Mouse (Mus musculus) G1E (cell line): Measurements from ENCODE around the gene Tmem205. TPM values are rescaled to one million over a fixed set of nuclear protein-coding genes. Genes with fewer than 3 reads are reported as not detected.

ENCODE experiments used
- ATAC-seq: 2 replicates; pipeline ENCODE4 v1.8.0; 2016; ENCODE audit warnings: mild to moderate bottlenecking; ENCODE audit not compliant: insufficient number of reproducible peaks, poor library complexity, low FRiP score, severe bottlenecking; ENCODE audit errors: extremely low read depth
- DNase-seq: peaks from one replicate; pipeline ENCODE4 v3.0.0; 2012; ENCODE audit warnings: low spot score
- H3K27me3 ChIP-seq: 2 replicates; pipeline ENCODE4 v1.6.1; 2012; ENCODE audit warnings: mild to moderate bottlenecking, low read length, inconsistent platforms; ENCODE audit not compliant: insufficient read depth
- H3K36me3 ChIP-seq: replicated peaks from 2 replicates; pipeline ENCODE3; 2012; ENCODE audit warnings: mild to moderate bottlenecking, inconsistent platforms
- H3K4me1 ChIP-seq: 2 replicates; pipeline ENCODE4 v1.6.1; 2012; ENCODE audit warnings: low read depth, low read length, inconsistent platforms, mixed read lengths; ENCODE audit not compliant: insufficient read depth
- H3K4me3 ChIP-seq: 2 replicates; pipeline ENCODE4 v1.5.1; 2012; ENCODE audit warnings: low read depth, mild to moderate bottlenecking, inconsistent platforms, low read length, moderate library complexity, mixed read lengths
- H3K9me3 ChIP-seq: replicated peaks from 2 replicates; pipeline ENCODE4 v1.6.1; 2012; ENCODE audit warnings: inconsistent platforms
- CTCF ChIP-seq: IDR thresholded peaks from 2 replicates; pipeline ENCODE4 v1.5.1; 2012; ENCODE audit warnings: low read depth, low read length, inconsistent platforms, mixed read lengths
- GATA1 ChIP-seq: IDR thresholded peaks from 2 replicates; pipeline ENCODE4 v1.6.1; 2012; ENCODE audit warnings: borderline replicate concordance, low read length, inconsistent platforms, mixed read lengths
- GATA2 ChIP-seq: IDR thresholded peaks from 2 replicates; pipeline ENCODE4 v1.6.1; 2012; ENCODE audit warnings: low read depth, low read length, inconsistent platforms, borderline replicate concordance
- POLR2AphosphoS5 ChIP-seq: IDR thresholded peaks from 2 replicates; pipeline ENCODE4 v1.6.1; 2012; ENCODE audit warnings: low read depth, low read length, inconsistent platforms; ENCODE audit not compliant: insufficient replicate concordance
- TAL1 ChIP-seq: conservative IDR thresholded peaks from 2 replicates; pipeline ENCODE4 v1.6.1; 2012; ENCODE audit warnings: low read depth, low read length, inconsistent platforms, mixed read lengths
- polyA plus RNA-seq: library from polyadenylated mRNA; stranded (reverse); fragments of >175 nt; gene quantifications from 2 replicates; pipeline ENCODE4 v1.2.3, GENCODE M21; 2012
- total RNA-seq, 2 experiments: library from RNA; stranded (forward) in 1 of 2; stranded (reverse) in 1 of 2; fragments of 200-1000 nt in 1 of 2; fragments of >200 nt in 1 of 2; fragmentation: Nextera tagmentation in 1 of 2; gene quantifications; 2 replicates each; pipeline ENCODE4 v1.2.3; 2014 to 2017

The Tmem205 gene
- total and polyA plus RNA-seq, 3 experiments = 9.0 to 17.6 (median 11.3) TPM

- Histone ChIP-seq H3K4me1 (peaks cover 51% of the 10 kb centered on the region), H3K4me3 (no peak overlapping the region), H3K27me3 (no peaks in the 10 kb centered on the region), H3K36me3 (peaks cover 45% of the 10 kb centered on the region), H3K9me3 (no peaks in the 10 kb centered on the region)
- ATAC-seq = no peak
- no peak for TF ChIP-seq POLR2AphosphoS5
- no peak for TF ChIP-seq CTCF
- TF ChIP-seq GATA2 = no peak
- TF ChIP-seq TAL1 = no peak
- TF ChIP-seq GATA1 = no peak
- no peak for DNase-seq
These were observed 4.3 kb downstream of the Tmem205 start for GRCm38 (mm10) chr9:21923036-21923435.

DNA sequence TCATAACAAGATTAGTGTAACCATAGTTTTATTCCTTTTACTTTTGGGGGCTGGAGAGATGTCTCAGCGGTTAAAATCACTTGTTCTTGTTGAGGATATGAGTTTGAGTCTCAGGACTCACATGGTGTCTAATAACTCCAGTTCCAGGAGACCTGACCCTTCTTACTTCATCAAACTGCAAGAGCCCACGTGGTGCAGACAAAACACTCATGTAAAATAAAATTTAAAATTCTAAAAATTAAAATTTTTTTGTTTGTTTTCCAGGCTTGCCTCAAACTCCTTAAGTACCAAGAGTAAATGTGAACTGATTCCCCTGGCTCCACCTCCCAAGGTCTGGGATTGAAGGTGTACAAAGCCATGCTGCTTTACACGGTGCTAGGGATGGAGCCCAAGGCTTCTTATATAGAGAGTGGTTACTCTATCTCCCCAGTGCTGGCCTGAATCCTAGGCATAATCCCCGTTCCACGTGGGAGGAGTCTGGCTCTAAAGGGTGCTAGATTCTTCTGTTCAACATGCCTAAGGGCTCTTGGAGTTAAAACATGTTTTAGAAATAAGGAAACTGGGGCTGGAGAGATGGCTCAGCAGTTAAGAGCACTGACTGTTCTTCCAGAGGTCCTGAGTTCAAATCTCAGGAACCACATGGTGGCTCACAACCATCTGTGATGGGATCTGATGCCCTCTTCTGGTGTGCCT lies 8.5 kb downstream of the Tmem205 start:
- no peak for ATAC-seq
- Histone ChIP-seq H3K36me3 (peaks cover 43% of the 10 kb centered on the region), H3K4me3 (no peak overlapping the region), H3K27me3 (peaks cover 3% of the 10 kb centered on the region; the same call in 1 of the 2 replicates), H3K4me1 (peaks cover 31% of the 10 kb centered on the region), H3K9me3 (no peaks in the 10 kb centered on the region)
- no peak for TF ChIP-seq CTCF
- no peak for TF ChIP-seq GATA1
- no peak for TF ChIP-seq TAL1
- no peak for TF ChIP-seq POLR2AphosphoS5
- no peak for TF ChIP-seq GATA2
- DNase-seq = no peak

- peaks cover 25% of the 10 kb centered on the region for H3K4me1 ChIP-seq
- TF ChIP-seq CTCF (no peak), POLR2AphosphoS5 (no peak), GATA1 (no peak), GATA2 (no peak), TAL1 (no peak)
- peak; percentile 96 for ATAC-seq
- no peaks in the 10 kb centered on the region for H3K9me3 ChIP-seq
- peaks cover 40% of the 10 kb centered on the region for H3K36me3 ChIP-seq
- peak; percentile 91 for DNase-seq
- H3K27me3 ChIP-seq = peaks cover 3% of the 10 kb centered on the region; the same call in 1 of the 2 replicates
- peak within 1 kb of the TSS; percentile 82 for H3K4me3 ChIP-seq
These were observed 9.2 kb downstream of the Tmem205 start, which contains the start of gene Rab3d for GRCm38 (mm10) chr9:21918035-21918592. Gene Rab3d, minus strand, starts transcription at chr9:21918192.

DNA sequence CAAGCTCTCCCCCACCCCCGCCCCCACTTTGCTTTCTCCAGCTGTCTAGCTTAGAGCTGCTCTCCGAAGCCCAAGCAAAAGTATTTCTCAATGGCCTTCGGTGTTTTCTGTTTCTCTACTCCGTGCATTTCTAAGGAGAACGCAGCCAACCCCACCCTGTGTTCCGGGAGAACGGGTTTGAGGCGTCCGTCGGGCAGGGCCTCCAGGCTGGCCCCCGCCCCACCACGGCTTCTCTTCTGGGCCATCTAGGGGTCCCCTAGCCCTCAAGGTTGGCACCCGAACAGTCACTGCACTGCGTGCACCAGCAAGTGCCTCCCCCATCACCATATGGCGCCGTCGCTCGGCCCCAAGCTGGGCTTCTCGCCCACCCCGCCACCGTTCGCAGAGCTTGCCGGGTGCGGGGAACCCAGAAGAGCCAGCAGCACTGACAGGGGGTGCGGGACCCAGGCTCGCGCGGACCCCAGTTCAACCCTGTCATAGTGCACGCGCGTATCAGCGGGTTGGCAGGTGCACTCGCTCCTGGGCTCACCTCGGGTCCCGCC lies 9.8 kb downstream of the Tmem205 start:
- ATAC-seq (no peak), DNase-seq (no peak)
- no peak for TF ChIP-seq TAL1
- TF ChIP-seq GATA2 = no peak
- no peak for TF ChIP-seq GATA1
- TF ChIP-seq CTCF = no peak
- no peak for TF ChIP-seq POLR2AphosphoS5
- peaks cover 20% of the 10 kb centered on the region for H3K4me1 ChIP-seq
- peaks cover 3% of the 10 kb centered on the region; the same call in 1 of the 2 replicates for H3K27me3 ChIP-seq
- H3K9me3 ChIP-seq = no peaks in the 10 kb centered on the region
- peak overlapping the region; percentile 82 for H3K4me3 ChIP-seq
- peaks cover 34% of the 10 kb centered on the region for H3K36me3 ChIP-seq

GRCm38 (mm10) chr9:21916851-21917492 lies 10.4 kb downstream of the Tmem205 start:
- H3K4me3 ChIP-seq = peak overlapping the region; percentile 82; the same call in 1 of the 2 replicates
- no peaks in the 10 kb centered on the region for H3K9me3 ChIP-seq
- H3K36me3 ChIP-seq = peaks cover 34% of the 10 kb centered on the region
- ATAC-seq (no peak), DNase-seq (no peak)
- no peak for TF ChIP-seq CTCF
- TF ChIP-seq GATA2 = no peak
- TF ChIP-seq POLR2AphosphoS5 = no peak
- no peak for TF ChIP-seq TAL1
- TF ChIP-seq GATA1 = no peak
- H3K27me3 ChIP-seq = peaks cover 3% of the 10 kb centered on the region; the same call in 1 of the 2 replicates
- H3K4me1 ChIP-seq = peaks cover 20% of the 10 kb centered on the region
